Mouse (Mus musculus) cortical plate, adult 2 months (tissue): ENCODE results near the gene Rtp4. TPM values are rescaled to one million over a fixed set of nuclear protein-coding genes. Genes with fewer than 3 reads are reported as not detected.

Source experiments
- H3K27ac ChIP-seq: fragments of 200-500 bp; 2 replicates; pipeline ENCODE4 v1.5.1; 2012; ENCODE audit warnings: low read length, control low read depth, inconsistent platforms; ENCODE audit not compliant: insufficient read depth
- H3K4me1 ChIP-seq: fragments of 200-500 bp; 2 replicates; pipeline ENCODE4 v1.6.1; 2011; ENCODE audit warnings: low read length; ENCODE audit not compliant: control insufficient read depth, insufficient read depth
- H3K4me3 ChIP-seq: fragments of 200-500 bp; 2 replicates; pipeline ENCODE4 v1.5.1; 2011; ENCODE audit warnings: mild to moderate bottlenecking, low read length, control low read depth; ENCODE audit not compliant: insufficient read depth
- CTCF ChIP-seq: fragments of 200-500 bp; IDR thresholded peaks from 2 replicates; pipeline ENCODE4 v1.5.1; 2011; ENCODE audit warnings: mild to moderate bottlenecking, control low read depth, low read length; ENCODE audit not compliant: insufficient read depth; ENCODE audit errors: extremely low read depth
- POLR2A ChIP-seq: fragments of 200-500 bp; IDR thresholded peaks from 2 replicates; pipeline ENCODE4 v1.6.1; 2011; ENCODE audit warnings: mild to moderate bottlenecking, low read length, control low read depth; ENCODE audit not compliant: insufficient read depth; ENCODE audit errors: extremely low read depth
- polyA plus RNA-seq: library from polyadenylated mRNA; depleted of rRNA; stranded (reverse); fragments of >200 nt; gene quantifications from 2 replicates; pipeline ENCODE4 v1.2.3, GENCODE M21; 2012; rRNA removed

Gene Rtp4
- polyA plus RNA-seq, 1 experiment: 9.8 TPM

GRCm38 (mm10) chr16:23624205-23624604 lies 104.1 kb downstream of the Rtp4 start:
- Histone ChIP-seq H3K27ac (no peak overlapping the region), H3K4me1 (no peaks in the 10 kb centered on the region), H3K4me3 (no peak overlapping the region)
- TF ChIP-seq CTCF (no peak), POLR2A (no peak)

- TF ChIP-seq POLR2A (no peak), CTCF (no peak)
These were observed 111.4 kb downstream of the Rtp4 start for GRCm38 (mm10) chr16:23631531-23631930.

GRCm38 (mm10) chr16:23632681-23633080 lies 112.6 kb downstream of the Rtp4 start:
- Histone ChIP-seq H3K27ac (no peak overlapping the region), H3K4me1 (no peaks in the 10 kb centered on the region), H3K4me3 (no peak overlapping the region)
- TF ChIP-seq CTCF (no peak), POLR2A (no peak)

More at GRCm38 (mm10) chr16:23631531-23631930, 111.4 kb downstream of the Rtp4 start:
- H3K27ac ChIP-seq: no peak overlapping the region
- H3K4me3 ChIP-seq: no peak overlapping the region
- no peaks in the 10 kb centered on the region for H3K4me1 ChIP-seq

- Histone ChIP-seq H3K4me3 (no peak overlapping the region), H3K27ac (no peak overlapping the region), H3K4me1 (no peaks in the 10 kb centered on the region)
- TF ChIP-seq CTCF: no peak
- no peak for TF ChIP-seq POLR2A
These were observed 132.9 kb downstream of the Rtp4 start for GRCm38 (mm10) chr16:23653028-23653427.

- no peak overlapping the region for H3K4me3 ChIP-seq
- TF ChIP-seq CTCF: no peak
- no peak for TF ChIP-seq POLR2A
- H3K4me1 ChIP-seq: no peaks in the 10 kb centered on the region
- H3K27ac ChIP-seq: no peak overlapping the region
These were observed 133.4 kb downstream of the Rtp4 start for GRCm38 (mm10) chr16:23653479-23653878.

GRCm38 (mm10) chr16:23659597-23660531 lies 139.8 kb downstream of the Rtp4 start:
- TF ChIP-seq CTCF (no peak), POLR2A (no peak)
- H3K27ac ChIP-seq: no peak overlapping the region
- H3K4me1 ChIP-seq: no peaks in the 10 kb centered on the region
- no peak overlapping the region for H3K4me3 ChIP-seq

Other genes starting within 250 kb of the Rtp4 start
- 0.25 and 0.38 TPM in 2 replicates for gene Rtp1, start 91.2 kb upstream of the Rtp4 start, polyA plus RNA-seq
- 14.2 and 14.7 TPM in 2 replicates for gene Masp1, start 524 bp downstream of the Rtp4 start, polyA plus RNA-seq